Mouse (Mus musculus) kidney, adult 2 months (tissue): ENCODE measurements around the gene Srp54a. TPM values are rescaled to one million over a fixed set of nuclear protein-coding genes. Genes with fewer than 3 reads are reported as not detected.
A peak's percentile ranks its signal among the peaks of the same experiment; 100 is the strongest.
"Not testable (repeated sequence)": the region's sequence is repeated elsewhere in the genome, so short reads cannot be mapped to it uniquely, and the experiment has no call there.

Experiments used
- DNase-seq: peaks from one replicate; pipeline ENCODE4 v3.0.0; 2021
- H3K27ac ChIP-seq: fragments of 200-500 bp; 2 replicates; pipeline ENCODE4 v1.5.1; 2012; ENCODE audit warnings: low read depth, low read length, control low read depth, inconsistent platforms; ENCODE audit not compliant: insufficient read depth
- H3K27me3 ChIP-seq: fragments of 200-500 bp; replicated peaks from 2 replicates; pipeline ENCODE4 v1.6.1; 2012; ENCODE audit warnings: mild to moderate bottlenecking, moderate library complexity, low read length, inconsistent platforms; ENCODE audit not compliant: control insufficient read depth, insufficient read depth
- H3K36me3 ChIP-seq: fragments of 200-500 bp; 2 replicates; pipeline ENCODE4 v1.6.1; 2012; ENCODE audit warnings: mild to moderate bottlenecking, moderate library complexity, low read length, inconsistent platforms; ENCODE audit not compliant: control insufficient read depth, insufficient read depth
- H3K4me1 ChIP-seq: fragments of 200-500 bp; 2 replicates; pipeline ENCODE4 v1.6.1; 2011; ENCODE audit warnings: low read length; ENCODE audit not compliant: control insufficient read depth, insufficient read depth
- H3K4me3 ChIP-seq: fragments of 200-500 bp; 2 replicates; pipeline ENCODE4 v1.5.1; 2011; ENCODE audit warnings: mild to moderate bottlenecking, low read depth, low read length, control low read depth; ENCODE audit not compliant: insufficient read depth
- whole genome bisulfite sequencing: fragments of 180-500 bp; shearing (Covaris S2); methylation state at CpG from one replicate; pipeline ENCODE4 v1.1.7; 2018; 5-methylcytosine and 5-hydroxymethylcytosine counted together
- polyA plus RNA-seq: library from polyadenylated mRNA; depleted of rRNA; stranded (reverse); fragments of >200 nt; gene quantifications from 2 replicates; pipeline ENCODE4 v1.2.3, GENCODE M21; 2012; rRNA removed

Gene Srp54a
- polyA plus RNA-seq, 1 experiment = 12.8 TPM

GRCm38 (mm10) chr12:55155449-55155783 lies 75.4 kb downstream of the Srp54a start:
- not testable (repeated sequence) for DNase-seq, H3K4me1 ChIP-seq, H3K27me3 ChIP-seq, H3K27ac ChIP-seq, H3K36me3 ChIP-seq
- WGBS = 0% methylated on average over 12 of the region's 24 CpGs
- peak overlapping the region; percentile 47; the same call in 1 of the 2 replicates for H3K4me3 ChIP-seq

Other genes with a start within 250 kb of the Srp54a start
- 18.4 and 39.0 TPM in 2 replicates for gene Cfl2, start 217.4 kb upstream of the Srp54a start, polyA plus RNA-seq
- not detected in 2 replicates for gene Gm20403, start 93.7 kb upstream of the Srp54a start, polyA plus RNA-seq
- 2.6 and 3.8 TPM in 2 replicates for gene Baz1a, start 65.9 kb upstream of the Srp54a start, polyA plus RNA-seq
- gene 2700097O09Rik, start 152 bp upstream of the Srp54a start, polyA plus RNA-seq = 7.0 and 9.1 TPM in 2 replicates
- gene Fam177a, start 44.2 kb downstream of the Srp54a start, polyA plus RNA-seq = 4.9 and 5.6 TPM in 2 replicates
- 12.6 and 13.3 TPM in 2 replicates for gene Srp54b, start 74.8 kb downstream of the Srp54a start, polyA plus RNA-seq
- gene 1700047I17Rik2, start 119.3 kb downstream of the Srp54a start, polyA plus RNA-seq = not detected in 2 replicates
- 6.5 and 10.0 TPM in 2 replicates for gene Srp54c, start 149.9 kb downstream of the Srp54a start, polyA plus RNA-seq
- 12.5 and 13.2 TPM in 2 replicates for gene 1110008L16Rik, start 219.3 kb downstream of the Srp54a start, polyA plus RNA-seq
- 1.9 and 3.0 TPM in 2 replicates for gene Ppp2r3c, start 222.7 kb downstream of the Srp54a start, polyA plus RNA-seq